Mouse (Mus musculus) olfactory bulb, adult 2 months (tissue): ENCODE data around the gene Micall2.

Experiments used
- CTCF ChIP-seq: fragments of 200-500 bp; IDR thresholded peaks from 2 replicates; pipeline ENCODE4 v1.5.1; 2012; ENCODE audit warnings: low read depth, mild to moderate bottlenecking, low read length, moderate library complexity; ENCODE audit not compliant: insufficient read depth
- POLR2A ChIP-seq: fragments of 200-500 bp; IDR thresholded peaks from 2 replicates; pipeline ENCODE4 v1.6.1; 2012; ENCODE audit warnings: mild to moderate bottlenecking, low read depth, low read length, moderate library complexity; ENCODE audit not compliant: insufficient read depth

- TF ChIP-seq CTCF (no peak), POLR2A (no peak)
Measured at GRCm38 (mm10) chr5:139730712-139731486, 5.2 kb downstream of the Micall2 start.
